Mouse (Mus musculus): ENCODE data around the gene Kif1b.

- TF ChIP-seq CTCF (IDR thresholded peaks at IDR 0.05; ENCODE audit: low read depth) (no peak), EP300 (IDR thresholded peaks at IDR 0.05; ENCODE audit: low read depth) (no peak)
These were observed 156.8 kb downstream of the Kif1b start for GRCm38 (mm10) chr4:149150721-149151120.

Measured in liver, embryonic 14.5 days (tissue).